Mouse (Mus musculus) embryonic facial prominence, embryonic 15.5 days (tissue): Measurements from ENCODE around the gene Smo. TPM values are rescaled to one million over a fixed set of nuclear protein-coding genes. Genes with fewer than 3 reads are reported as not detected.

Experiments used
- ATAC-seq: fragments of 200-750 bp; cut with Nextera tagmentation; 2 replicates; pipeline ENCODE4 v1.8.0; 2017; ENCODE audit warnings: low read depth, moderate TSS enrichment; ENCODE audit not compliant: insufficient number of reproducible peaks, low FRiP score, low TSS enrichment
- H3K27ac ChIP-seq: fragments of 300-500 bp; sonication (generic); replicated peaks from 2 replicates; pipeline ENCODE4 v1.5.1; 2015; ENCODE audit warnings: mild to moderate bottlenecking, inconsistent platforms
- H3K27me3 ChIP-seq: fragments of 300-500 bp; sonication (generic); 2 replicates; pipeline ENCODE4 v1.6.1; 2015; ENCODE audit warnings: inconsistent platforms
- H3K36me3 ChIP-seq: fragments of 300-500 bp; sonication (generic); 2 replicates; pipeline ENCODE4 v1.6.1; 2015; ENCODE audit warnings: mild to moderate bottlenecking, inconsistent platforms
- H3K4me1 ChIP-seq: fragments of 300-500 bp; sonication (generic); 2 replicates; pipeline ENCODE4 v1.6.1; 2015; ENCODE audit warnings: inconsistent platforms
- H3K4me2 ChIP-seq: fragments of 300-500 bp; sonication (generic); replicated peaks from 2 replicates; pipeline ENCODE4 v1.6.1; 2015; ENCODE audit warnings: mild to moderate bottlenecking, inconsistent platforms
- H3K4me3 ChIP-seq: fragments of 300-500 bp; sonication (generic); replicated peaks from 2 replicates; pipeline ENCODE4 v1.5.1; 2015; ENCODE audit warnings: mild to moderate bottlenecking, inconsistent platforms
- H3K9ac ChIP-seq: fragments of 300-500 bp; sonication (generic); 2 replicates; pipeline ENCODE4 v1.6.1; 2015; ENCODE audit warnings: inconsistent platforms
- H3K9me3 ChIP-seq: fragments of 300-500 bp; sonication (generic); replicated peaks from 2 replicates; pipeline ENCODE4 v1.6.1; 2016; ENCODE audit warnings: inconsistent platforms
- WGBS: fragments of 180-500 bp; shearing (Covaris S2); methylation state at CpG from one replicate; pipeline ENCODE4 v1.1.7; 2015; 5-methylcytosine and 5-hydroxymethylcytosine counted together
- polyA plus RNA-seq: library from polyadenylated mRNA; unstranded; fragments of >200 nt; fragmentation: Nextera tagmentation; extraction: Ambion mirVana; gene quantifications from 2 replicates; pipeline ENCODE4 v1.2.1, GENCODE M21; 2015

The Smo gene
- polyA plus RNA-seq, 1 experiment from 2014 or later, result 58.7 TPM

DNA sequence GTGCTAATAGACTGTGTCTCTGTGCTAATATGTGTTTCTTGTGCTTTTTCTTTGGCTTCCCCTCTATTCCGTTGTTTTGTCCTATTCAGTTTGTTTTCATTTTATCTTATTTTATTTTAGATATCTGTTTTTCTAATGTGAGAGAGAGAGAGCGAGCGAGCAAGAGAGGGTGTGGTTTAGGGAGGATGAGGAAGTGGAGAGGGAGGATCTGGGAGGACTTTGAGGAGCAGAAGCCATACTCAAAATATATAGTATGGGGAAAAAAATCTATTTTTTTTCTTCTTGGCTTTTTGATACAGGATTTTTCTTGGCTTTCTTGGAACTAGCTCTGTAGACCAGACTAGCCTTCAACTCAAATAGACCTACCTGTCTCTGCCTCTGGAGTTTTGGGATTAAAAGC, 7.3 kb upstream of the Smo start:
- 81% methylated on average over 3 of the region's 3 CpGs for WGBS
- ATAC-seq, result no peak
- no peak overlapping the region for H3K9ac ChIP-seq
- no peaks in the 10 kb centered on the region for H3K9me3 ChIP-seq
- no peaks in the 10 kb centered on the region for H3K4me1 ChIP-seq
- H3K36me3 ChIP-seq, result no peaks in the 10 kb centered on the region
- no peak overlapping the region for H3K4me3 ChIP-seq
- H3K27ac ChIP-seq, result no peak overlapping the region
- H3K4me2 ChIP-seq, result no peak overlapping the region
- H3K27me3 ChIP-seq, result no peaks in the 10 kb centered on the region

DNA sequence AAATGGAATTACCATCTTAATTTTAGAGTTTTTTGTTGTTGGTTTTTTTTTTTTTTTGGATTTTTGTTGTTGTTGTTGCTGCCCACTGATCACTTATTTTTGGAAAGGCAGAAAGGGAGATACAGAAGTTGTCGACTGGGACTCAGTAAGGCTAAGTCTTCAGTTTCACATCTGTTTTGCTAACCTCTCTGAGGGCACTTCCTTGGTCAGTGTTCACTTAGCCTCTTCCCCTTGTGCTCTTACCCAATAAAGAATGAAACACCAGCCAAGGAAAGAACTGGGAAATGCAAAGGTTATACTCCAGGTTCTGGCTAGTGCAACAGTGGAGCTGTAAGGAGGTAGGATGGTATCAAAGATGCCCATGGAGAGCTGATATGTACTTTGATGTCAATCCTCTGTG, 5.8 kb upstream of the Smo start:
- no peaks in the 10 kb centered on the region for H3K27me3 ChIP-seq
- no peak for ATAC-seq
- no peak overlapping the region for H3K9ac ChIP-seq
- H3K27ac ChIP-seq, result no peak overlapping the region
- 63% methylated on average over 1 of the region's 1 CpGs for WGBS
- H3K4me3 ChIP-seq, result no peak overlapping the region
- H3K4me2 ChIP-seq, result no peak overlapping the region
- H3K36me3 ChIP-seq, result no peaks in the 10 kb centered on the region
- no peaks in the 10 kb centered on the region for H3K4me1 ChIP-seq
- H3K9me3 ChIP-seq, result no peaks in the 10 kb centered on the region

DNA sequence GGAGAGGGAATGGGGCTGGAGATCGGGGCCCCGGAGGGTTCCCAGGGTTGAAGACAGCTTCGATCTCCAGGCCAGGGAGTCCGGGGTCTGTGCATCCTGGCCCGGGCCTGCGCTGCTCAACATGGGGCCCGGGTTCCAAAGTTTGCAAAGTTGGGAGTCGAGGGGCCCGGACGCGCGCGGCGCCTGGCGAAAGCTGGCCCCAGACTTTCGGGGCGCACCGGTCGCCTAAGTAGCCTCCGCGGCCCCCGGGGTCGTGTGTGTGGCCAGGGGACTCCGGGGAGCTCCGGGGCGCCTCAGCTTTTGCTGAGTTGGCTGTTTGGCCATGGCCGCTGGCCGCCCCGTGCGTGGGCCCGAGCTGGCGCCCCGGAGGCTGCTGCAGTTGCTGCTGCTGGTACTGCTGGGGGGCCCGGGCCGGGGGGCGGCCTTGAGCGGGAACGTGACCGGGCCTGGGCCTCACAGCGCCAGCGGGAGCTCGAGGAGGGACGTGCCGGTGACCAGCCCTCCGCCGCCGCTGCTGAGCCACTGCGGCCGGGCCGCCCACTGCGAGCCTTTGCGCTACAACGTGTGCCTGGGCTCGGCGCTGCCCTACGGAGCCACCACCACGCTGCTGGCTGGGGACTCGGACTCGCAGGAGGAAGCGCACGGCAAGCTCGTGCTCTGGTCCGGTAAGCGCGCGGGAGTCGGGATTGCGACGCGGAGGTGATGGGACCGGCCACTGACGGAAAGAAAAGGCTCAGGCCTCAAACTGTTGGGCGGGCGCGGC, 567 bp downstream of the Smo start:
- no peaks in the 10 kb centered on the region for H3K27me3 ChIP-seq
- peak overlapping the region; percentile 98 for H3K27ac ChIP-seq
- peak overlapping the region; percentile 79 for H3K4me2 ChIP-seq
- under 1% methylated on average over 75 of the region's 75 CpGs for WGBS
- peak overlapping the region; percentile 98 for H3K9ac ChIP-seq
- H3K4me3 ChIP-seq, result peak overlapping the region; percentile 90
- 0 out of 2 replicates have a peak, but pooled peaks cover 10% of the 10 kb centered on the region for H3K36me3 ChIP-seq
- H3K9me3 ChIP-seq, result no peaks in the 10 kb centered on the region
- peak; percentile 73 for ATAC-seq
- H3K4me1 ChIP-seq, result peaks cover 19% of the 10 kb centered on the region

DNA sequence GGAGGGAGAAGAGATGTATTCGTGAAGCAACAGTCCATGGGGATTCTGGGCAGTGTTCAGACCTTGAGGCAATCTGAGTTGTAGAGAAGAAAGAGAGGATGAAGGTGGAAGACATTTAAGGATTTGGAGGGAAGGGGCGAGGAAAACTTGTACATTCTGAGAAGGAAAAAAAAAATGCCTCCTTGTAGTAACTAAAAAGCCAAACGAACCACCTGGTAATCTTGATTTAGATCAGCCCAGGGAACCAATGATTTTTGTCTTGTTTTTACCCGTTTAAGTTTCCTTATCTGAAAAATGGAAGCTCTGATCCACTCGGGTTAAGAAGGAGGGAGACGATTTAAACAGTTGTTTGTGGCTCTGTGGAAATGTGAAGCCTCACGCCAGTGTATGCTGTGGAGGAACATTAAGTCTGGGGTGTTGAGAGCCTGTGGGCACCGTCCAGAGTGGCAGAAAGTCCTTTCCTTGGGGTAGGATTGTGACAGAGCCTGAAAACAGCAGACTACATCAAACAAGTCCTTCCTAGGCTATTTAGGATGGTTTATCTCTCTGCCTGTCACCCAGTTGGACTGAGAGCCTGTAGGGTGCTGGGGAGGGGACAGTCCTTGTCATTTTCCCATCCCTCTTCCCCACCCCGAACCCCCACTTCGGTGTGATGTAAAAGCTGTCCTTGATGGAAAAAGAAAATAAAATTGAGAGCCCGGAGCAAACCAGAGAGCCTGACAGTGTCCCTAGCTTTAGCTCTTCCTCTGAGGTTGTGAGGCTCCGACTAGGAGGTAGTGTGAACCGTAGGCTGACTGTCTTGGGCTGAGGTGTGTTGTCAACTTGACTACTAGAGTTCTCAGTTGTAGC, 1.5 kb downstream of the Smo start:
- WGBS, result 10% methylated on average over 13 of the region's 13 CpGs
- peaks cover 19% of the 10 kb centered on the region for H3K4me1 ChIP-seq
- no peak for ATAC-seq

DNA sequence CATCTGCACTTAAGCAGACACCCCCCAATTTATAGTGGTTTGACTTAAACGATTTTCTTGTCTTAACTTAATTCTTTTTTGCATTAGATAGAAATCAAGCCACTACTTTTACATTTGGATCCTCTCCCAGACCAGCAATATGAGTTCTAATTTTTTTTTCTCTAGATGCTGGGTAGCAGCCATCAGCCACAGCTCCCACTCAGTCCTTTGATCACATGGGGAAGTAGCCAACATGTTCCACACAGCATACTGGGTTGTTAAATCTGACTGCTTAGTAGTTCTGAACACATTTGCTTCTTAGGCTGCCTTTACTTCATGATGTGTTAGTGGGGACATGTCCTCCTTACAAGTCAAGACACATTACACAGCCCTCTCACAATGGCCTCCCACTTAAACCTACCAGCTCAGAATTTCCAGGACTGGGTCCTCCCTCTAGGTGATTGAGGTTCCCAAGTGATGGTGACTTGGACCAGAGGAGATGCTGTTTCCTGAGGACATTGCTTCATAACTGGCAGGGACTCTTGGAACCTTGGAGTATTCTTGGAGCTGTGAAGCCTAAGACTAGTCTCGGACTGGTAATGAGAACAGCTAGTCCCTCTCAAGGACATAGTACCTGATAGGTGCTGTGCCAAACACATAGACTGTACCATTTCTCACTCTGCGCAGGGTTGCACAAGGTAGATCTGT, 16.3 kb downstream of the Smo start:
- 85% methylated on average over 3 of the region's 3 CpGs for WGBS
- no peak overlapping the region for H3K9ac ChIP-seq
- H3K27me3 ChIP-seq, result no peaks in the 10 kb centered on the region
- no peak overlapping the region for H3K4me3 ChIP-seq
- peaks cover 4% of the 10 kb centered on the region; the same call in 1 of the 2 replicates for H3K9me3 ChIP-seq
- ATAC-seq, result no peak
- H3K4me1 ChIP-seq, result peaks cover 17% of the 10 kb centered on the region; the same call in 1 of the 2 replicates
- peaks cover 32% of the 10 kb centered on the region for H3K36me3 ChIP-seq
- H3K4me2 ChIP-seq, result no peak overlapping the region
- H3K27ac ChIP-seq, result no peak overlapping the region

More for the DNA sequence above, 1.5 kb downstream of the Smo start:
- Histone ChIP-seq H3K27me3 (no peaks in the 10 kb centered on the region), H3K9me3 (no peaks in the 10 kb centered on the region), H3K4me3 (peak overlapping the region; percentile 90), H3K27ac (peak overlapping the region; percentile 98), H3K9ac (peak overlapping the region; percentile 98), H3K4me2 (peak overlapping the region; percentile 79), H3K36me3 (0 out of 2 replicates have a peak, but pooled peaks cover 10% of the 10 kb centered on the region)

DNA sequence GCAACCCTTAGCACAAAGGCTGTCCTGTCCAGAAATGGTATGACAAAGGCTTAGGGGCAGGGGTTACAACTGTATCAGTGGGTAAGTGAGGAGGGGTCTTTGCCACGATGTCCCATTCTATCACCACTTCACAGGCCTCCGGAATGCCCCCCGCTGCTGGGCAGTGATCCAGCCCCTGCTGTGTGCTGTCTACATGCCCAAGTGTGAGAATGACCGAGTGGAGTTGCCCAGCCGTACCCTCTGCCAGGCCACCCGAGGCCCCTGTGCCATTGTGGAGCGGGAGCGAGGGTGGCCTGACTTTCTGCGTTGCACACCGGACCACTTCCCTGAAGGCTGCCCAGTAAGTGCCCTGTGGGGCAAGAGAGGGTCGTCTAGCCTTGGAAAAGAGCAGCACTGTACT, 18.0 kb downstream of the Smo start:
- H3K9me3 ChIP-seq, result peaks cover under 1% of the 10 kb centered on the region; the same call in 1 of the 2 replicates
- H3K4me2 ChIP-seq, result no peak overlapping the region
- H3K27ac ChIP-seq, result no peak overlapping the region
- H3K4me3 ChIP-seq, result no peak overlapping the region
- no peaks in the 10 kb centered on the region for H3K27me3 ChIP-seq
- H3K4me1 ChIP-seq, result peaks cover 18% of the 10 kb centered on the region; the same call in 1 of the 2 replicates
- 90% methylated on average over 11 of the region's 11 CpGs for WGBS
- H3K9ac ChIP-seq, result no peak overlapping the region
- no peak for ATAC-seq
- H3K36me3 ChIP-seq, result peaks cover 48% of the 10 kb centered on the region

DNA sequence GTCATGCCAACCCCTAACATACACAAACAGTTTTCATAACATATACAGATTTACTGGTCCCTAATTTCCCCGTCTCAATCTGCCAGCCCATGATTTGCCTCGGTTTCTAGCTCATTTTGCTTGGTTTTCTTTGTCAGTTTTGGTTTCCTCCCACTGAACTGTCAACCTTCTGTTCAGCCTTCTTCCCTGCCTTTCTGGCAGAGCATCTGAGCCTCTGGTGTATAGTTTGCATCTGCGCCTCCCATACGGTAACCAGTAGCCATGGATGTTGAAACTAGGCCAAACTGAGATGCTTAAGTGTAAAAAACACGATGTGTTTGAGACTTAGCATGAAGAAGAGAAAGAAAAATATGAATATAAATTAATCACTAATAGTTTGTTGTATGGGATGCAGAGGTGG, 20.7 kb downstream of the Smo start:
- no peak for ATAC-seq
- Histone ChIP-seq H3K9me3 (no peaks in the 10 kb centered on the region), H3K36me3 (peaks cover 67% of the 10 kb centered on the region), H3K27me3 (no peaks in the 10 kb centered on the region), H3K27ac (no peak overlapping the region), H3K4me3 (no peak overlapping the region), H3K9ac (no peak overlapping the region), H3K4me2 (no peak overlapping the region), H3K4me1 (peaks cover 13% of the 10 kb centered on the region; the same call in 1 of the 2 replicates)
- 70% methylated on average over 5 of the region's 5 CpGs for WGBS

DNA sequence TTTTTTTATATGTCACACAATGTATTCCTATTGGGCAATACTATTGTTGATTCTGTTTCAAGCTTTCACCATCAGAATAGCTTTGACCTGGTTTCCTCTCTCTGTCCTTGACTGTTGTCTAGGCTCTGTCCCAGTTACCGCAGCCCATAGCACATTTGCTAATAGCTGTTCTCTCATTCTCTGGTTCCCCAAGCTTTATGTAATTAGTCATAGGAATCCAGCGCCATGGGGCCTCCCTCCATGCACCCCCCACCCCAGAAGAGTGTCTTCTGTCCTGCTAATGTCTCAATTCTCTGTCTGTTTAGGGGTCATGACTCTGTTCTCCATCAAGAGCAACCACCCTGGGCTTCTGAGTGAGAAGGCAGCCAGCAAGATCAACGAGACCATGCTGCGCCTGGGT, 21.2 kb downstream of the Smo start:
- H3K4me3 ChIP-seq, result no peak overlapping the region
- peaks cover 69% of the 10 kb centered on the region for H3K36me3 ChIP-seq
- H3K4me2 ChIP-seq, result no peak overlapping the region
- no peak for ATAC-seq
- no peak overlapping the region for H3K9ac ChIP-seq
- 90% methylated on average over 4 of the region's 4 CpGs for WGBS
- H3K27me3 ChIP-seq, result no peaks in the 10 kb centered on the region
- H3K4me1 ChIP-seq, result peaks cover 9% of the 10 kb centered on the region; the same call in 1 of the 2 replicates
- no peaks in the 10 kb centered on the region for H3K9me3 ChIP-seq
- no peak overlapping the region for H3K27ac ChIP-seq

DNA sequence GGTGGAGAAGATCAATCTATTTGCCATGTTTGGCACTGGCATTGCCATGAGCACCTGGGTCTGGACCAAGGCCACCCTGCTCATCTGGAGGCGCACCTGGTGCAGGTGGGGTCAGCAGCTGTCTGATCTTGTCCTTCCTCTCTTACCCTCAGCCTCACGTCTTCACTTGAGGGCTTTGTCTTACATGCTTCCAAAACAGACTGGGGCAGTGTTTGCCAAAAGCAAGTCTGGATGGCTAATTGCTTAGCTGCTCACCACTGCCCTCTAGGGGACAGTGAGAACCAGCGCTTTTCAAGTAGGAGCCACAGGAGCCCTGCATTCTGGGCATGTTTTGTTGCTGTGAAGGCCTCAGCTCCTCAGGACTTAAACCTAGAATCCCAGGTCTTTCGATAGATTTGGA, 23.1 kb downstream of the Smo start:
- Histone ChIP-seq H3K27me3 (no peaks in the 10 kb centered on the region), H3K36me3 (peaks cover 73% of the 10 kb centered on the region), H3K27ac (no peak overlapping the region), H3K9me3 (no peaks in the 10 kb centered on the region), H3K4me3 (no peak overlapping the region), H3K9ac (no peak overlapping the region), H3K4me2 (no peak overlapping the region), H3K4me1 (0 out of 2 replicates have a peak, but pooled peaks cover 3% of the 10 kb centered on the region)
- 38% methylated on average over 4 of the region's 4 CpGs for WGBS
- no peak; the same call in 1 of the 2 replicates for ATAC-seq

DNA sequence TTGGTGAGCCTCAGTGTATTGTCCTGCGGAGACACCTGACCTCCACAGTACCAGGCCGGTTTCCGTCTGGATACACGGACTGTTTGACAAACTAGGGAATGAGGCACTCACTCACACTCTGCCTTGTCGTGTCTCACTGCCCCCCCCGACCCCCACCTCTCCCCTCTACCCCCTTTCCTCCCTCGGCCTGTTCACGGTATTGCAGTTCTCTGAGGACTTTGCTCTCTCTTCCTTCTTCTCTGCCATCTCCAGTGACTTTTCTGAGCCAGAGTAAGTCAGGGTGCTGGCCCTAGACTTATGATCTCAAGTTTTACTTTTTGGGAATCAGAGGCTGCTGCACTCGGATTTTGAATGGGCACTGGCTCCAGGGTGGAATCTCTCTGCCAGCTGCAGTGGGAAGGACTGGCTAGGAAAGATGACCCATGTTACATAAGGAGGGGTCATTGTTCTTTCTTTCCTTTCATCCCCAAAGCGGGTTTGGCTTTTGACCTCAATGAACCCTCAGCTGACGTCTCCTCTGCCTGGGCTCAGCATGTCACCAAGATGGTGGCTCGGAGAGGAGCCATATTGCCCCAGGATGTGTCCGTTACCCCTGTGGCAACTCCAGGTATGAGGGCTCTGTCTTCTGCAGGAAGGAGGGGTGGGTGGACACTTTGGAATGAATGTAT, 23.8 kb downstream of the Smo start:
- WGBS, result 80% methylated on average over 13 of the region's 13 CpGs
- Histone ChIP-seq H3K27me3 (no peaks in the 10 kb centered on the region), H3K9me3 (no peaks in the 10 kb centered on the region), H3K36me3 (peaks cover 65% of the 10 kb centered on the region), H3K9ac (no peak overlapping the region), H3K27ac (no peak overlapping the region), H3K4me3 (no peak overlapping the region), H3K4me1 (0 out of 2 replicates have a peak, but pooled peaks cover 3% of the 10 kb centered on the region), H3K4me2 (no peak overlapping the region)
- ATAC-seq, result no peak
